ENCODE assay signal across 15 mouse cellular contexts in the genomic region with DNA sequence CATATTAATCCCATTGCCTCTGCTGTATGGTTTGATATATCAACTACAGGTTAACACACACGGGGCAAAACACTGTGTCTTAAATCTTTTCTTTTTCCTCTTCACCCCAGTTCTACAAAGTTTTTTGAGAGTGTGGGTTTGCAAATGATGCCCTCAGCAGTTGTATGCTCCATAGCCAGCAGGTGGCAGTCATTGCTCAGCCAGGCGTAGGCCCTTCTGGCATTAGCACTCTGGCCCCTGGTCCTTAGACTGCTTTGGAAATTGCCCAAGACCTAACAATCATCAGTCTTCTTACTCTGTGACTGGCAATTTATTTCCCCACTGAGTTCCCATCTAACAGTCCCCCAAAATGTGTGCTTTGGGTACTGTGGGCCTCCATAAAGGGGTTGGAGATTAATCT. TPM values are rescaled to one million over a fixed set of nuclear protein-coding genes. Genes with fewer than 3 reads are reported as not detected.
DNase-seq lines count a peak whose midpoint lies in the region; ATAC-seq and TF ChIP-seq lines count a peak whose summit lies in the region.
"Not testable (repeated sequence)": the region's sequence is repeated elsewhere in the genome, so short reads cannot be mapped to it uniquely, and the experiment has no call there.
"Had no signal": no experiment of that assay in that cellular context is flagged by ENCODE, and none has a peak within 500 bp of the region (broad histone marks: within the 10 kb centered on the region; RNA-seq: fewer than 3 reads in every experiment).

No protein-coding gene starts in this region.

- H3K4me2 ChIP-seq in liver, embryonic 14.5 days (ENCODE audit: low read depth); midbrain, embryonic 14.5 days (ENCODE audit: low read length): not testable (repeated sequence)

- TF ChIP-seq CTCF in brain, embryonic 14.5 days (IDR thresholded peaks at IDR 0.05; ENCODE audit: borderline replicate concordance, extremely low read depth, insufficient read depth, insufficient read length); thymus, adult 2 months (IDR thresholded peaks at IDR 0.05; ENCODE audit: borderline replicate concordance, control insufficient read depth, extremely low read depth, insufficient read depth, low read length, poor library complexity): not testable (repeated sequence)
- peak; percentile 46 for TF ChIP-seq CTCF in liver, embryonic 14.5 days (IDR thresholded peaks at IDR 0.05; ENCODE audit: low read depth)

- not testable (repeated sequence) for H3K4me1 ChIP-seq in liver, embryonic 14.5 days (replicated peaks; ENCODE audit: control insufficient read depth in 2 of 2, insufficient read depth in 2 of 2, low read length in 1 of 2); midbrain, embryonic 14.5 days (ENCODE audit: control insufficient read depth, insufficient read depth, low read length); thymus, adult 2 months (replicated peaks; ENCODE audit: control insufficient read depth, insufficient read depth, low read length)

- H3K36me3 ChIP-seq in liver, embryonic 14.5 days (replicated peaks; ENCODE audit: control insufficient read depth, insufficient read depth, low read depth); midbrain, embryonic 14.5 days (ENCODE audit: control insufficient read depth, insufficient read depth, low read length); thymus, adult 2 months (ENCODE audit: control insufficient read depth, insufficient read depth, low read length): not testable (repeated sequence)

- TF ChIP-seq EP300 in liver, embryonic 14.5 days (IDR thresholded peaks at IDR 0.05; ENCODE audit: low read depth): not testable (repeated sequence)

- H3K27ac ChIP-seq in liver, embryonic 14.5 days; midbrain, embryonic 14.5 days (replicated peaks; ENCODE audit: low read depth, low read length); thymus, adult 2 months (ENCODE audit: control insufficient read depth, insufficient read depth, low read length): not testable (repeated sequence)

- H3K9ac ChIP-seq in liver, embryonic 14.5 days (replicated peaks); midbrain, embryonic 14.5 days (replicated peaks; ENCODE audit: low read length): not testable (repeated sequence)

- DNase-seq in A20 (ENCODE audit: low read depth, low spot score): peak; percentile 27
- DNase-seq in brain, embryonic 14.5 days (ENCODE audit: low read depth): peak; percentile 22
- peak; percentile 7 for DNase-seq in heart, adult 8-10 months (ENCODE audit: low spot score)
- DNase-seq in kidney, adult 9 months: peak; percentile 20
- not testable (repeated sequence) for DNase-seq in liver, embryonic 14.5 days (ENCODE audit: low read depth in 3 of 3, low spot score in 3 of 3)
- DNase-seq in midbrain, embryonic 14.5 days: peak; percentile 37
- DNase-seq in thymus, adult 2 months: peak; percentile 1

- ATAC-seq in erythroblast, adult 5-6 weeks (replicated peaks; ENCODE audit: low FRiP score, poor library complexity, severe bottlenecking): peak; percentile 78
- not testable (repeated sequence) for ATAC-seq in liver, embryonic 14.5 days (ENCODE audit: insufficient read depth); midbrain, embryonic 14.5 days (ENCODE audit: low FRiP score, low TSS enrichment)

- H3K27me3 ChIP-seq in liver, embryonic 14.5 days (ENCODE audit: control insufficient read depth, insufficient read depth, low read length); midbrain, embryonic 14.5 days (ENCODE audit: control insufficient read depth, insufficient read depth, low read length); thymus, adult 2 months (ENCODE audit: control insufficient read depth, insufficient read depth, low read length): not testable (repeated sequence)

- TF ChIP-seq POLR2A in brain, embryonic 14.5 days (IDR thresholded peaks at IDR 0.05; ENCODE audit: borderline replicate concordance, extremely low read depth, insufficient read depth, insufficient read length, poor library complexity, severe bottlenecking); thymus, adult 2 months (IDR thresholded peaks at IDR 0.05; ENCODE audit: control insufficient read depth, extremely low read depth, insufficient read depth, low read length, poor library complexity): not testable (repeated sequence)

- H3K9me3 ChIP-seq in liver, embryonic 14.5 days (ENCODE audit: control insufficient read depth, low read length); midbrain, embryonic 14.5 days (ENCODE audit: control insufficient read depth, low read length): not testable (repeated sequence)

- 12% methylated on average over 2 of the region's 2 CpGs for WGBS in liver, embryonic 14.5 days (ENCODE audit: insufficient replicate concordance)
- 25% methylated on average over 2 of the region's 2 CpGs for WGBS in midbrain, embryonic 14.5 days
- 11% methylated on average over 2 of the region's 2 CpGs for WGBS in thymus, adult 2 months

- H3K4me3 ChIP-seq in liver, embryonic 14.5 days (ENCODE audit: insufficient read depth in 1 of 2, low read depth in 2 of 2, low read length in 2 of 2); midbrain, embryonic 14.5 days (replicated peaks; ENCODE audit: low read depth, low read length); thymus, adult 2 months (ENCODE audit: control insufficient read depth, insufficient read depth, low read length): not testable (repeated sequence)

RNA-seq across cellular contexts. Expression of gene H2al1k, which starts 23.6 kb away (rescaled TPM):
- polyA plus RNA-seq in brain, embryonic 14.5 days (2012; rRNA removed): not detected in 2 replicates
- total RNA-seq in erythroblast, adult 5-6 weeks (2015; ENCODE audit: low replicate concordance): not detected in 2 replicates
- total RNA-seq in erythroblast, adult 5-6 weeks (2017; ENCODE audit: low replicate concordance): not detected in 2 replicates
- not detected for total RNA-seq in heart, adult 8-10 months (2022)
- not detected in 2 replicates for polyA plus RNA-seq in liver, embryonic 14.5 days (2012; rRNA removed)
- not detected in 2 replicates for polyA plus RNA-seq in liver, embryonic 14.5 days (2014; fragmentation: Nextera tagmentation; extraction: Ambion mirVana)
- polyA plus RNA-seq in midbrain, embryonic 14.5 days (2014; fragmentation: Nextera tagmentation; extraction: Ambion mirVana): not detected in 2 replicates
- polyA plus RNA-seq in thymus, adult 2 months (2012; rRNA removed): not detected in 2 replicates
- total RNA-seq: adrenal gland, postnatal 4 days; gastrocnemius, postnatal 36 days; heart, postnatal 10 days; layer of hippocampus, postnatal 36 days had no signal
- polyA plus RNA-seq: limb, embryonic 15.5 days; neural tube, embryonic 12.5 days; stomach, embryonic 14.5 days had no signal
